Mouse (Mus musculus) kidney, postnatal 0 days (tissue): ENCODE results near the gene Cadm4. TPM values are rescaled to one million over a fixed set of nuclear protein-coding genes. Genes with fewer than 3 reads are reported as not detected.

Experiments used
- ATAC-seq: fragments of 200-750 bp; cut with Nextera tagmentation; replicated peaks from 2 replicates; pipeline ENCODE4 v1.8.0; 2017; ENCODE audit warnings: low read depth, moderate number of reproducible peaks, moderate TSS enrichment, moderate library complexity; ENCODE audit not compliant: low FRiP score
- DNase-seq: peaks from one replicate; pipeline ENCODE4 v3.0.0-alpha.2; 2016; ENCODE audit warnings: low spot score
- H3K27ac ChIP-seq: fragments of 300-500 bp; sonication (generic); 2 replicates; pipeline ENCODE4 v1.5.1; 2014; ENCODE audit warnings: mild to moderate bottlenecking
- H3K27me3 ChIP-seq: fragments of 300-500 bp; sonication (generic); 2 replicates; pipeline ENCODE4 v1.6.1; 2014; ENCODE audit warnings: low read length, mixed read lengths; ENCODE audit not compliant: insufficient read depth
- H3K36me3 ChIP-seq: fragments of 300-500 bp; sonication (generic); 2 replicates; pipeline ENCODE4 v1.6.1; 2014; ENCODE audit warnings: low read length, mixed read lengths; ENCODE audit not compliant: insufficient read depth
- H3K4me1 ChIP-seq: fragments of 300-500 bp; sonication (generic); replicated peaks from 2 replicates; pipeline ENCODE4 v1.6.1; 2014; ENCODE audit warnings: antibody characterized with exemption, low read length, mixed read lengths; ENCODE audit not compliant: insufficient read depth
- H3K4me2 ChIP-seq: fragments of 300-500 bp; sonication (generic); 2 replicates; pipeline ENCODE4 v1.6.1; 2014; ENCODE audit warnings: mild to moderate bottlenecking, low read length, moderate library complexity, mixed read lengths
- H3K4me3 ChIP-seq: fragments of 300-500 bp; sonication (generic); replicated peaks from 2 replicates; pipeline ENCODE4 v1.5.1; 2014; ENCODE audit warnings: low read depth, low read length
- H3K9ac ChIP-seq: fragments of 300-500 bp; sonication (generic); 2 replicates; pipeline ENCODE4 v1.6.1; 2014; ENCODE audit warnings: low read depth, low read length
- H3K9me3 ChIP-seq: fragments of 300-500 bp; sonication (generic); replicated peaks from 2 replicates; pipeline ENCODE4 v1.6.1; 2016; ENCODE audit warnings: low read length, inconsistent platforms, mixed read lengths
- CTCF ChIP-seq: IDR thresholded peaks from 2 replicates; pipeline ENCODE4 v1.5.1; 2016; ENCODE audit warnings: antibody characterized with exemption, low read depth, mild to moderate bottlenecking, moderate library complexity
- WGBS: fragments of 180-500 bp; shearing (Covaris S2); extraction: QIAGEN DNeasy Blood & Tissue Kit; methylation state at CpG from one replicate; pipeline ENCODE4 v1.1.7; 2014; 5-methylcytosine and 5-hydroxymethylcytosine counted together
- polyA plus RNA-seq: library from polyadenylated mRNA; unstranded; fragments of >200 nt; fragmentation: Nextera tagmentation; extraction: Ambion mirVana; gene quantifications from 2 replicates; pipeline ENCODE4 v1.2.1, GENCODE M21; 2015

The Cadm4 gene
- polyA plus RNA-seq, 1 experiment from 2014 or later, result 7.1 TPM

DNA sequence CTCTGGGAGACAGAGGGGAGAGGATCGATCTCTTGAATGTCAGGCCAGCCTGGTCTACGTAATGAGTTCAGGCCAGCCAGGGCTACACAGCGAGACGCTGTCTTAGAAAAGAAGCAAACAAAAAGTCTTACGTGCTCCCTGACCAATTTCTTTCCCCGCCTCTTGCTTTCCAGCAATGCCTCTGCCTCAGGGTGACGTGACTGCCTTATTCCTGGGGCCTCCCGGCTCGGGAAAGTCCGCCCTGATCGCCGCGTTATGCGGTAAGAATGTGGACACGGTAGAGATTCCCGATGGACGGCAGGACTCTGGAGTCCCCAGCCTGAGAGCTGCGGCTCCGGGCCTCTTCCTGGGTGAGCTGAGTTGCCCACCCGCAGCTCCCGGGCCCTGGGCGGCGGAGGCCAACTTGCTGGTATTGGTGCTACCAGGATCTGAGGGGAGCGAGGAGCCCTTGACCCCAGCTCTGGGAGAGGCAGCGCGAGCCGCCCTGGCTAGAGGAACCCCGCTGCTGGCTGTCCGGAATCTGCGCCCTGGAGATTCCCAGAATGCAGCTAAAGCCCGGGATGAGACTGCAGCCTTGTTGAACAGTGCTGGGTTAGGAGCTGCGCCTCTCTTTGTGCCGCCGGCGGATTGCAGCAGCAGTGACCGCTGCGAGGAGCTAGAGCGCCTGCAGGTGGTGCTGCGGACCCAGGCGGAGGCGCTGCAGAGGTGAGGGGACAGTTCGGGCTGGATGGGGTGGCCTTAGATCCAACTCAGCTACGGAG is 49.6 kb downstream of the Cadm4 start:
- peak overlapping the region; percentile 90 for H3K4me2 ChIP-seq
- peak overlapping the region; percentile 74 for H3K9ac ChIP-seq
- no peaks in the 10 kb centered on the region for H3K27me3 ChIP-seq
- no peaks in the 10 kb centered on the region for H3K9me3 ChIP-seq
- DNase-seq (peak; percentile 92), ATAC-seq (peak; percentile 55)
- H3K4me1 ChIP-seq, result peaks cover 9% of the 10 kb centered on the region; the same call in 1 of the 2 replicates
- peak; percentile 86 for TF ChIP-seq CTCF
- H3K4me3 ChIP-seq, result peak overlapping the region; percentile 56
- 2% methylated on average over 39 of the region's 43 CpGs for WGBS
- peaks cover 17% of the 10 kb centered on the region for H3K36me3 ChIP-seq
- H3K27ac ChIP-seq, result peak overlapping the region; percentile 94

DNA sequence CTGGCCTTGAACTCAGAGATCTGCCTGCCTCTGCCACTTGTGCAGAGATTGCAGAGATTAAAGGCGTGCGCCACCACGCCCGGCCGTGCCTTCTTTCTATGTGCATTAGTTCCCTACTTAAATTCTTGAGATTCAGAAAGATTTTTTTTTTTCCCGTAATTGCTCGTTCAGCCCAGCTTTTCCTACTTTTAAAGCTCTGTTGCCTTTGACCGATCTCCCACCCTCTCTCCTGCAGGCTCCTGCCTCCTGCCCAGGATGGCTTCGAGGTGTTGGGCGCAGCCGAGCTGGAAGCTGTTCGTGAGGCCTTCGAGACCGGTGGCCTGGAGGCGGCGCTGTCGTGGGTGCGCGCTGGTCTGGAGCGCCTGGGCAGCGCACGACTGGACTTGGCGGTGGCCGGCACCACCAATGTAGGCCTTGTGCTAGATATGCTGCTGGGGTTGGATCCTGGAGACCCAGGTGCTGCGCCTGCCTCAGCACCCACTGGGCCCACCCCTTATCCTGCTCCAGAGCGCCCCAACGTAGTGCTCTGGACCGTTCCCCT is 51.3 kb downstream of the Cadm4 start:
- DNase-seq (no peak), ATAC-seq (no peak)
- no peak overlapping the region for H3K4me2 ChIP-seq
- H3K27me3 ChIP-seq, result no peaks in the 10 kb centered on the region
- 80% methylated on average over 28 of the region's 28 CpGs for WGBS
- H3K9me3 ChIP-seq, result no peaks in the 10 kb centered on the region
- H3K36me3 ChIP-seq, result peaks cover 17% of the 10 kb centered on the region
- H3K27ac ChIP-seq, result no peak overlapping the region
- no peak overlapping the region for H3K4me3 ChIP-seq
- peaks cover 17% of the 10 kb centered on the region for H3K4me1 ChIP-seq
- H3K9ac ChIP-seq, result no peak overlapping the region
- TF ChIP-seq CTCF, result no peak

DNA sequence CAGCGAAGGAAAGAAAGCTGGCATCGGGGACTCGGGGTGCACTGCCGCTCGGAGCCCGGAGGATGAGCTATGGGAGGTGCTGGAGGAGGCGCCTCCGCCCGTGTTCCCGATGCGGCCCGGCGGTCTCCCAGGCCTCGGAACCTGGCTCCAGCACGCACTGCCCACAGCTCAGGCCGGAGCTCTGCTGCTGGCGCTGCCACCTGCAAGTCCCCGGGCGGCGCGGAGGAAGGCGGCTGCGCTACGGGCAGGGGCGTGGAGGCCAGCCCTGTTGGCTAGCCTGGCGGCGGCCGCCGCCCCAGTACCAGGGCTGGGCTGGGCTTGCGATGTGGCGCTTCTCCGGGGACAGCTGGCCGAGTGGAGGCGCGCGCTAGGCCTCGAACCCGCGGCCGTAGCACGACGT is 52.0 kb downstream of the Cadm4 start:
- no peaks in the 10 kb centered on the region for H3K27me3 ChIP-seq
- TF ChIP-seq CTCF, result no peak
- peaks cover 20% of the 10 kb centered on the region for H3K4me1 ChIP-seq
- H3K36me3 ChIP-seq, result peaks cover 17% of the 10 kb centered on the region
- H3K4me2 ChIP-seq, result peak overlapping the region; percentile 23
- no peak overlapping the region for H3K9ac ChIP-seq
- 44% methylated on average over 42 of the region's 42 CpGs for WGBS
- 0 out of 2 replicates have a peak overlapping the region, but pooled peaks have one; percentile 5 for H3K4me3 ChIP-seq
- no peaks in the 10 kb centered on the region for H3K9me3 ChIP-seq
- no peak overlapping the region for H3K27ac ChIP-seq
- DNase-seq (no peak), ATAC-seq (no peak)

DNA sequence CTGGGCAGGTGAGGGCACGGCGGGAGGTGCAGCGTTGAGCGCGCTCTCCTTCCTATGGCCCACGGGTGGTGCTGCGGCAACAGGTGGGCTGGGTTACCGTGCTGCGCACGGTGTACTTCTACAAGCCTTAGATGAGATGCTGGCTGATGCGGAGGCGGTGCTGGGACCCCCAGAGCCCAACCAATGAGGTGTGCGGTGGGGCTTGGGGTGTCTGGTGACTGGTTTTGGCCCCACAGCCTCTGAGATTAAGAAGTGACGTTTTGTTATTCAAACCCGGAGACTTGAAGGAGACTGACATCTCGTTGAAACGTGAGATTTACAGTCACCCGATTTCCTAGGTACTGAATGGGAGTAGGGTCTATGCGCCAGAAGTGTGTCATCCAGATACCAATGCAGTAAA is 52.5 kb downstream of the Cadm4 start:
- peak overlapping the region; percentile 23; the same call in 1 of the 2 replicates for H3K4me2 ChIP-seq
- H3K9ac ChIP-seq, result no peak overlapping the region
- peaks cover 17% of the 10 kb centered on the region for H3K36me3 ChIP-seq
- 41% methylated on average over 19 of the region's 19 CpGs for WGBS
- H3K4me1 ChIP-seq, result peaks cover 20% of the 10 kb centered on the region
- no peak for TF ChIP-seq CTCF
- no peak for ATAC-seq
- H3K27ac ChIP-seq, result no peak overlapping the region
- no peaks in the 10 kb centered on the region for H3K9me3 ChIP-seq
- 0 out of 2 replicates have a peak overlapping the region, but pooled peaks have one; percentile 5 for H3K4me3 ChIP-seq
- peak; percentile 15 for DNase-seq
- H3K27me3 ChIP-seq, result no peaks in the 10 kb centered on the region

DNA sequence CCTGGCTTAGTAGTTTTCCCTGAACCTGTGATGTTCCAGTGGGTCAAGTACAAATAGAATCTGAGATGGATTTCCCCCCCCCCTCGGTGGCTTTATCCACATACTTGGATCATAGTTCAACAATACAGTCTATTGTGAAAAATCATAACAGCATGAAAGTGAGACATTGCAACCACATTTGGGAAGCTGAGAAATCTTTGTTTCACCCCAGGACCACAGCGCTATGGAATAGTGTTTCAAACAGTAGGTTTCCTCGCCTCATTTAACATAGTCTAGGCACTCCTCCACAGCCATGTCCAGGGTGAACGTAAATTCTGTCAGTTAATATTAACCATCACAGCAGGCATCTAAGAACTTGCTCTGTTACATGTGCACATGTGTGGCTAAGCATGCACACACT is 55.3 kb downstream of the Cadm4 start:
- ATAC-seq (peak; percentile 18; the same call in 1 of the 2 replicates), DNase-seq (peak; percentile 63)
- no peak for TF ChIP-seq CTCF

DNA sequence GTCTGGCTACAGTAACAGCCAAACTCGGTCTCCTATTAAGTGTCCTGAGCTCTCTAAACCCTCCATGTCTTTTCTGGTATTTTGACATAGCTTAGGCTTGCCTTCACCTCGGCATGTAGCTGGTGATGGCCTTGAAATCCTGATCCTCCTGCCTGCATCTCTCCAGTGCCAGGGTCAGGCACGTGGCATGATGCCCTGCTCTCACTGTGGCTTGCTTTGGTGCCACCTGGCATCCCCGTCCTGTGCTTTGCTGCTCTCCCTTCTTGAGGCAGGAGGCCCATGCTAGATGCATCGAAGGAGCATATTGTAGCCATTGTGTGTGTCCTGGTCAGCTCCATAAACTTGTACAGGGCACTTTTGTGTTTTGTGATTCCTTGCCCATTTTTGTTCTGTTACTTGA is 55.8 kb downstream of the Cadm4 start:
- no peak overlapping the region for H3K4me2 ChIP-seq
- H3K27ac ChIP-seq, result peak overlapping the region; percentile 36; the same call in 1 of the 2 replicates
- DNase-seq (peak; percentile 21), ATAC-seq (0 out of 2 replicates have a peak, but pooled peaks have one; percentile 11)
- TF ChIP-seq CTCF, result no peak
- 0 out of 2 replicates have a peak overlapping the region, but pooled peaks have one; percentile 5 for H3K9ac ChIP-seq
- no peak overlapping the region for H3K4me3 ChIP-seq
- WGBS, result 47% methylated on average over 5 of the region's 5 CpGs
- no peaks in the 10 kb centered on the region for H3K9me3 ChIP-seq
- no peaks in the 10 kb centered on the region for H3K27me3 ChIP-seq
- peaks cover 11% of the 10 kb centered on the region for H3K4me1 ChIP-seq
- peaks cover 17% of the 10 kb centered on the region for H3K36me3 ChIP-seq

More for the DNA sequence above, 55.3 kb downstream of the Cadm4 start:
- H3K9me3 ChIP-seq, result no peaks in the 10 kb centered on the region
- 33% methylated on average over 4 of the region's 4 CpGs for WGBS
- no peaks in the 10 kb centered on the region for H3K27me3 ChIP-seq
- peak overlapping the region; percentile 36; the same call in 1 of the 2 replicates for H3K27ac ChIP-seq
- no peak overlapping the region for H3K4me2 ChIP-seq
- peaks cover 17% of the 10 kb centered on the region for H3K36me3 ChIP-seq
- peaks cover 15% of the 10 kb centered on the region for H3K4me1 ChIP-seq
- H3K4me3 ChIP-seq, result no peak overlapping the region
- H3K9ac ChIP-seq, result no peak overlapping the region
